Comparison of ENCODE assay signal across 21 mouse cellular contexts in genomic region chr2:106798824-106799223, GRCm38 (mm10).
A peak's percentile ranks its signal among the peaks of the same experiment; 100 is the strongest.
DNase-seq lines count a peak whose midpoint lies in the region; ATAC-seq lines count a peak whose summit lies in the region.
"Had no signal": no experiment of that assay in that cellular context is flagged by ENCODE, and none has a peak within 500 bp of the region (broad histone marks: within the 10 kb centered on the region; RNA-seq: fewer than 3 reads in every experiment).

No protein-coding gene starts in this region.

- H3K9ac ChIP-seq in forebrain, embryonic 12.5 days, result no peak overlapping the region
- H3K9ac ChIP-seq in heart, embryonic 13.5 days, result no peak overlapping the region
- no peak overlapping the region for H3K9ac ChIP-seq in hindbrain, embryonic 12.5 days
- H3K9ac ChIP-seq in hindbrain, embryonic 16.5 days (ENCODE audit: low read depth, low read length), result no peak overlapping the region
- H3K9ac ChIP-seq: embryonic facial prominence, embryonic 12.5 days; forebrain, embryonic 13.5 days; forebrain, postnatal 0 days; hindbrain, embryonic 14.5 days had no signal

- H3K9me3 ChIP-seq in forebrain, embryonic 10.5 days, result peaks cover 6% of the 10 kb centered on the region; the same call in 1 of the 2 replicates
- no peaks in the 10 kb centered on the region for H3K9me3 ChIP-seq in forebrain, embryonic 12.5 days
- no peaks in the 10 kb centered on the region for H3K9me3 ChIP-seq in heart, embryonic 13.5 days
- no peaks in the 10 kb centered on the region for H3K9me3 ChIP-seq in heart, embryonic 10.5 days
- H3K9me3 ChIP-seq in hindbrain, embryonic 12.5 days (replicated peaks), result no peaks in the 10 kb centered on the region
- no peaks in the 10 kb centered on the region for H3K9me3 ChIP-seq in hindbrain, embryonic 16.5 days (ENCODE audit: control insufficient read depth, low read length)
- H3K9me3 ChIP-seq: embryonic facial prominence, embryonic 12.5 days; forebrain, embryonic 13.5 days had no signal

- intact Hi-C loops in heart, postnatal 10 days (cut with DNase I), result no loop called here

- no peak for ATAC-seq in forebrain, embryonic 12.5 days (ENCODE audit: low FRiP score)
- ATAC-seq in heart, embryonic 13.5 days (ENCODE audit: extremely low read depth, insufficient number of reproducible peaks, low FRiP score, low TSS enrichment), result peak; percentile 68; the same call in 1 of the 2 replicates
- ATAC-seq in hindbrain, embryonic 12.5 days (ENCODE audit: low FRiP score), result 0 out of 2 replicates have a peak, but pooled peaks have one; percentile 16
- ATAC-seq in hindbrain, embryonic 16.5 days, result no peak
- ATAC-seq: activated CD4-positive, CD25-positive, alpha-beta regulatory T cell, adult 4 months; forebrain, embryonic 13.5 days; forebrain, postnatal 0 days; intestine, embryonic 16.5 days; Patski had no signal

- H3K36me3 ChIP-seq in forebrain, embryonic 10.5 days (replicated peaks), result 0 out of 2 replicates have a peak, but pooled peaks cover 3% of the 10 kb centered on the region
- H3K36me3 ChIP-seq in forebrain, embryonic 12.5 days (replicated peaks), result no peaks in the 10 kb centered on the region
- 0 out of 2 replicates have a peak, but pooled peaks cover 9% of the 10 kb centered on the region for H3K36me3 ChIP-seq in heart, embryonic 13.5 days
- 0 out of 2 replicates have a peak, but pooled peaks cover 6% of the 10 kb centered on the region for H3K36me3 ChIP-seq in heart, embryonic 10.5 days
- no peaks in the 10 kb centered on the region for H3K36me3 ChIP-seq in hindbrain, embryonic 12.5 days
- no peaks in the 10 kb centered on the region for H3K36me3 ChIP-seq in hindbrain, embryonic 16.5 days (ENCODE audit: control insufficient read depth, insufficient read depth, low read length)

- peak overlapping the region; percentile 13; the same call in 1 of the 2 replicates for H3K27ac ChIP-seq in forebrain, embryonic 10.5 days
- H3K27ac ChIP-seq in forebrain, embryonic 12.5 days, result no peak overlapping the region
- peak overlapping the region; percentile 58 for H3K27ac ChIP-seq in heart, embryonic 13.5 days (replicated peaks)
- H3K27ac ChIP-seq in heart, embryonic 10.5 days, result no peak overlapping the region
- H3K27ac ChIP-seq in hindbrain, embryonic 12.5 days, result no peak overlapping the region
- no peak overlapping the region for H3K27ac ChIP-seq in hindbrain, embryonic 16.5 days (ENCODE audit: low read depth, low read length)
- H3K27ac ChIP-seq: embryonic facial prominence, embryonic 12.5 days; forebrain, embryonic 13.5 days; hindbrain, embryonic 14.5 days had no signal

- DNase-seq in forebrain, embryonic 10.5 days (ENCODE audit: extremely low spot score, low spot score), result no peak
- DNase-seq in heart, embryonic 10.5 days (ENCODE audit: low spot score), result no peak
- DNase-seq in heart, postnatal 10 days, result peak; percentile 21 to 35
- DNase-seq in B cell, adult 2 months, result no peak
- DNase-seq: adrenal gland, postnatal 14 days; cerebellum, adult 11-12 months; cerebellum, adult 9-10 months; cerebellum, postnatal 25 days; forebrain, postnatal 0 days; gastrocnemius, postnatal 14 days; kidney, adult 2 months had no signal

- H3K4me2 ChIP-seq in forebrain, embryonic 12.5 days, result no peak overlapping the region
- H3K4me2 ChIP-seq in heart, embryonic 13.5 days, result peak overlapping the region; percentile 31; the same call in 1 of the 2 replicates
- no peak overlapping the region for H3K4me2 ChIP-seq in hindbrain, embryonic 12.5 days (replicated peaks)
- H3K4me2 ChIP-seq in hindbrain, embryonic 16.5 days (ENCODE audit: low read length), result no peak overlapping the region
- H3K4me2 ChIP-seq: embryonic facial prominence, embryonic 12.5 days; forebrain, embryonic 13.5 days; hindbrain, embryonic 14.5 days had no signal

- no peak overlapping the region for H3K4me3 ChIP-seq in forebrain, embryonic 10.5 days
- no peak overlapping the region for H3K4me3 ChIP-seq in forebrain, embryonic 12.5 days (replicated peaks)
- H3K4me3 ChIP-seq in heart, embryonic 13.5 days, result no peak overlapping the region
- no peak overlapping the region for H3K4me3 ChIP-seq in heart, embryonic 10.5 days
- no peak overlapping the region for H3K4me3 ChIP-seq in hindbrain, embryonic 12.5 days
- no peak overlapping the region for H3K4me3 ChIP-seq in hindbrain, embryonic 16.5 days (ENCODE audit: low read length)
- H3K4me3 ChIP-seq: embryonic facial prominence, embryonic 12.5 days; forebrain, embryonic 13.5 days had no signal

- peaks cover 36% of the 10 kb centered on the region for H3K27me3 ChIP-seq in forebrain, embryonic 10.5 days (ENCODE audit: poor library complexity, severe bottlenecking)
- H3K27me3 ChIP-seq in forebrain, embryonic 12.5 days, result peaks cover 21% of the 10 kb centered on the region; the same call in 1 of the 2 replicates
- no peaks in the 10 kb centered on the region for H3K27me3 ChIP-seq in heart, embryonic 13.5 days (replicated peaks)
- H3K27me3 ChIP-seq in heart, embryonic 10.5 days (ENCODE audit: insufficient read depth, poor library complexity, severe bottlenecking), result no peaks in the 10 kb centered on the region
- no peaks in the 10 kb centered on the region for H3K27me3 ChIP-seq in hindbrain, embryonic 12.5 days
- H3K27me3 ChIP-seq in hindbrain, embryonic 16.5 days (replicated peaks; ENCODE audit: control insufficient read depth, insufficient read depth, low read length), result no peaks in the 10 kb centered on the region
- H3K27me3 ChIP-seq: embryonic facial prominence, embryonic 12.5 days; forebrain, embryonic 13.5 days; Patski had no signal

- 35% methylated on average over 4 of the region's 4 CpGs for WGBS in forebrain, embryonic 10.5 days
- WGBS in forebrain, embryonic 12.5 days, result 29% methylated on average over 4 of the region's 4 CpGs
- 26% methylated on average over 4 of the region's 4 CpGs for WGBS in heart, embryonic 13.5 days
- 25% methylated on average over 4 of the region's 4 CpGs for WGBS in heart, embryonic 10.5 days
- 58% methylated on average over 4 of the region's 4 CpGs for WGBS in hindbrain, embryonic 12.5 days
- WGBS in hindbrain, embryonic 16.5 days, result 52% methylated on average over 4 of the region's 4 CpGs

- peaks cover 54% of the 10 kb centered on the region for H3K4me1 ChIP-seq in forebrain, embryonic 10.5 days
- peaks cover 39% of the 10 kb centered on the region for H3K4me1 ChIP-seq in forebrain, embryonic 12.5 days
- peaks cover 47% of the 10 kb centered on the region for H3K4me1 ChIP-seq in heart, embryonic 13.5 days
- H3K4me1 ChIP-seq in heart, embryonic 10.5 days, result peaks cover 35% of the 10 kb centered on the region
- H3K4me1 ChIP-seq in hindbrain, embryonic 12.5 days, result peaks cover 33% of the 10 kb centered on the region
- peaks cover 14% of the 10 kb centered on the region for H3K4me1 ChIP-seq in hindbrain, embryonic 16.5 days (ENCODE audit: control insufficient read depth, insufficient read depth, low read depth, low read length)

Comparison
In these comparisons a context has a peak if more than half of its experiments do, and no peak if none do; other contexts are left out.
1. DNase-seq: peak in heart, postnatal 10 days (2 of 2); none in forebrain, embryonic 10.5 days (single experiment), heart, embryonic 10.5 days (single experiment) and B cell, adult 2 months (0 of 2).
2. H3K27ac ChIP-seq: peak in forebrain, embryonic 10.5 days (single experiment) and heart, embryonic 13.5 days (single experiment); none in forebrain, embryonic 12.5 days (single experiment), heart, embryonic 10.5 days (single experiment), hindbrain, embryonic 12.5 days (single experiment) and hindbrain, embryonic 16.5 days (single experiment).
3. ATAC-seq: peak in heart, embryonic 13.5 days (single experiment) and hindbrain, embryonic 12.5 days (single experiment); none in forebrain, embryonic 12.5 days (single experiment) and hindbrain, embryonic 16.5 days (single experiment).